25 mouse cellular contexts compared by ENCODE assay signal in the genomic region with DNA sequence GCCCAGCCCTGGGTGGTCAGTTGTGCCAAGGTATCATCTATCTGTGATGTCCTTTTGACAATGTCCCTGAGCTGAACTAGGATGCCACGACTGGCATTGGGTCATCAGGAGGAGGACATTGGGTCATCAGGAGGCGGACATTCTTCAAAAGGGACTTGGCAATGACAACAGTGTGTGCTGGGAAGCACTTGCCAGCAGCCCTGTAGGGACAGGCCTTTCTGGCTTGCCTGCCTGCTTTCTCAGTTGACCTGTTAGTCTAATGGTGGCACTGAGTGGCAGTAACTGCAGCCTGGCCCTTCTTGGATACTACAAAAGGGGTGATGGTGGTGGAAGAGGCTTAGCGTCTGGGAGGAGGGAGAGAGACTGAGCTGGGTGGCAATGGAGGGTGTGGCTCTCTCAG.
"Had no signal": no experiment of that assay in that cellular context is flagged by ENCODE, and none has a peak within 500 bp of the region (broad histone marks: within the 10 kb centered on the region; RNA-seq: fewer than 3 reads in every experiment).

No protein-coding gene starts in this region.

- H3K9me3 ChIP-seq: heart, embryonic 15.5 days; hindbrain, embryonic 12.5 days; intestine, embryonic 15.5 days; limb, embryonic 10.5 days had no signal

- H3K4me3 ChIP-seq: gastrocnemius, adult 2 months; heart, adult 2 months; heart, embryonic 13.5 days; heart, embryonic 15.5 days; hindbrain, embryonic 10.5 days; hindbrain, embryonic 12.5 days; intestine, embryonic 15.5 days; layer of hippocampus, adult 2 months; left cerebral cortex, adult 2 months; limb, embryonic 10.5 days; limb, embryonic 12.5 days; liver, embryonic 12.5 days had no signal

- H3K36me3 ChIP-seq: heart, embryonic 13.5 days; heart, embryonic 15.5 days; hindbrain, embryonic 10.5 days; hindbrain, embryonic 12.5 days; intestine, embryonic 15.5 days; limb, embryonic 10.5 days; limb, embryonic 12.5 days; liver, embryonic 12.5 days had no signal

- DNase-seq: gastrocnemius, adult 2 months; gastrocnemius, postnatal 10 days; gastrocnemius, postnatal 25 days; heart, postnatal 14 days; heart, postnatal 36 days; kidney, adult 18-20 months; kidney, adult 8-10 months; kidney, postnatal 10 days; kidney, postnatal 25 days; kidney, postnatal 4 days; liver had no signal

- H3K4me1 ChIP-seq: heart, embryonic 15.5 days; hindbrain, embryonic 10.5 days; hindbrain, embryonic 12.5 days; intestine, embryonic 15.5 days; limb, embryonic 10.5 days; limb, embryonic 12.5 days; liver, embryonic 12.5 days had no signal

- ATAC-seq: hindbrain, embryonic 16.5 days; inflammation-experienced regulatory T-cells, adult 6 months; intestine, embryonic 15.5 days; intestine, postnatal 0 days; liver, embryonic 12.5 days had no signal

- H3K27me3 ChIP-seq: heart, embryonic 13.5 days; heart, embryonic 15.5 days; hindbrain, embryonic 12.5 days; intestine, embryonic 15.5 days; liver, embryonic 12.5 days had no signal
